Mouse (Mus musculus): ENCODE measurements around the gene Cnnm2. TPM values are rescaled to one million over a fixed set of nuclear protein-coding genes. Genes with fewer than 3 reads are reported as not detected.
"Not testable (repeated sequence)": the region's sequence is repeated elsewhere in the genome, so short reads cannot be mapped to it uniquely, and the experiment has no call there.

Gene Cnnm2
- polyA plus RNA-seq, 1 experiment from 2014 or later = 3.0 TPM

DNA sequence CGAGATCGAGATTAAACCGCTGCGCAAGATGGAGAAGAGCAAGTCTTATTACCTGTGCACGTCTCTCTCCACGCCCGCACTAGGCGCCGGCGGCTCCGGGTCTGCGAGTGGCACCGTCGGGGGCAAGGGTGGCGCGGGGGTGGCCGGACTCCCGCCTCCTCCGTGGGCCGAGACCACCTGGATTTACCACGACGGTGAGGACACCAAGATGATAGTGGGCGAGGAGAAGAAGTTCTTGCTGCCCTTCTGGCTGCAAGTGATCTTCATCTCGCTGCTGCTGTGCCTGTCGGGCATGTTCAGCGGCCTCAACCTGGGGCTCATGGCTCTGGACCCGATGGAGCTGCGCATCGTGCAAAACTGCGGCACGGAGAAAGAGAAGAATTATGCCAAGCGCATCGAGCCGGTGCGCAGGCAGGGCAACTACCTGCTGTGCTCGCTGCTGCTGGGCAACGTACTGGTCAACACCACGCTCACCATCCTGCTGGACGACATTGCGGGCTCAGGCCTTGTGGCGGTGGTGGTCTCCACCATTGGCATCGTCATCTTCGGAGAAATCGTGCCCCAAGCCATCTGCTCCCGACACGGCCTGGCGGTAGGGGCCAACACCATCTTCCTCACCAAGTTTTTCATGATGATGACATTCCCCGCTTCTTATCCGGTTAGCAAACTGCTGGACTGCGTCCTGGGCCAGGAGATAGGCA lies 1.0 kb downstream of the Cnnm2 start:
- Histone ChIP-seq H3K4me1 (peaks cover 31% of the 10 kb centered on the region), H3K27ac (replicated peaks) (peak overlapping the region; percentile 80), H3K36me3 (replicated peaks) (no peaks in the 10 kb centered on the region), H3K9me3 (0 out of 2 replicates have a peak, but pooled peaks cover under 1% of the 10 kb centered on the region), H3K4me3 (peak overlapping the region; percentile 88), H3K27me3 (replicated peaks; ENCODE audit: low read depth, poor library complexity, severe bottlenecking) (peaks cover 43% of the 10 kb centered on the region)
- under 1% methylated on average over 50 of the region's 50 CpGs for WGBS
- DNase-seq (ENCODE audit: low spot score) = peak; percentile 61

DNA sequence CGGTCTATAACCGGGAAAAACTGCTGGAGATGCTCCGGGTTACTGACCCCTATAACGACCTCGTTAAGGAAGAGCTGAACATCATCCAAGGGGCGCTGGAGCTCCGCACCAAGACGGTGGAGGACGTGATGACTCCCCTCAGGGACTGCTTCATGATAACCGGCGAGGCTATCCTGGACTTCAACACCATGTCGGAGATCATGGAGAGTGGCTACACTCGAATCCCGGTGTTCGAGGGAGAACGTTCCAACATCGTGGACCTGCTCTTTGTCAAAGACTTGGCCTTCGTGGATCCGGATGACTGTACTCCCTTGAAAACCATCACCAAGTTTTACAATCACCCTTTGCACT lies 1.6 kb downstream of the Cnnm2 start:
- H3K9me3 ChIP-seq = no peaks in the 10 kb centered on the region
- under 1% methylated on average over 19 of the region's 19 CpGs for WGBS
- H3K27me3 ChIP-seq (replicated peaks; ENCODE audit: low read depth, poor library complexity, severe bottlenecking) = peaks cover 43% of the 10 kb centered on the region
- no peak for DNase-seq (ENCODE audit: low spot score)
- peak overlapping the region; percentile 88 for H3K4me3 ChIP-seq
- peaks cover 31% of the 10 kb centered on the region for H3K4me1 ChIP-seq
- no peak overlapping the region for H3K27ac ChIP-seq (replicated peaks)
- H3K36me3 ChIP-seq (replicated peaks) = no peaks in the 10 kb centered on the region

- no peaks in the 10 kb centered on the region for H3K9me3 ChIP-seq
- H3K4me1 ChIP-seq = peaks cover 31% of the 10 kb centered on the region
- peak overlapping the region; percentile 88 for H3K4me3 ChIP-seq
- H3K27me3 ChIP-seq (replicated peaks; ENCODE audit: low read depth, poor library complexity, severe bottlenecking) = peaks cover 43% of the 10 kb centered on the region
- DNase-seq (ENCODE audit: low spot score) = no peak
- H3K36me3 ChIP-seq (replicated peaks) = no peaks in the 10 kb centered on the region
- 8% methylated on average over 7 of the region's 7 CpGs for WGBS
- H3K27ac ChIP-seq (replicated peaks) = no peak overlapping the region
Measured at GRCm38 (mm10) chr19:46763356-46763755, 2.0 kb downstream of the Cnnm2 start.

- 62% methylated on average over 12 of the region's 12 CpGs for WGBS
- H3K27me3 ChIP-seq (replicated peaks; ENCODE audit: low read depth, poor library complexity, severe bottlenecking) = peaks cover 38% of the 10 kb centered on the region
- no peak for DNase-seq (ENCODE audit: low spot score)
- no peak overlapping the region for H3K27ac ChIP-seq (replicated peaks)
- H3K4me3 ChIP-seq = peak overlapping the region; percentile 88; the same call in 1 of the 2 replicates
- H3K4me1 ChIP-seq = peaks cover 31% of the 10 kb centered on the region
- H3K9me3 ChIP-seq = no peaks in the 10 kb centered on the region
- no peaks in the 10 kb centered on the region for H3K36me3 ChIP-seq (replicated peaks)
Measured at GRCm38 (mm10) chr19:46763932-46764762, 2.8 kb downstream of the Cnnm2 start.

GRCm38 (mm10) chr19:46764763-46765117 lies 3.3 kb downstream of the Cnnm2 start:
- Histone ChIP-seq H3K36me3 (replicated peaks) (no peaks in the 10 kb centered on the region), H3K27me3 (replicated peaks; ENCODE audit: low read depth, poor library complexity, severe bottlenecking) (peaks cover 33% of the 10 kb centered on the region), H3K4me3 (peak overlapping the region; percentile 88; the same call in 1 of the 2 replicates), H3K4me1 (peaks cover 31% of the 10 kb centered on the region), H3K9me3 (no peaks in the 10 kb centered on the region), H3K27ac (replicated peaks) (no peak overlapping the region)
- 73% methylated on average over 9 of the region's 9 CpGs for WGBS
- DNase-seq (ENCODE audit: low spot score) = no peak

- DNase-seq (ENCODE audit: low spot score) = no peak
- H3K27me3 ChIP-seq (replicated peaks; ENCODE audit: low read depth, poor library complexity, severe bottlenecking) = peaks cover 31% of the 10 kb centered on the region
- no peaks in the 10 kb centered on the region for H3K36me3 ChIP-seq (replicated peaks)
- H3K4me1 ChIP-seq = peaks cover 32% of the 10 kb centered on the region
- no peaks in the 10 kb centered on the region for H3K9me3 ChIP-seq
- H3K27ac ChIP-seq (replicated peaks) = no peak overlapping the region
- H3K4me3 ChIP-seq = no peak overlapping the region
- WGBS = 79% methylated on average over 5 of the region's 5 CpGs
Measured at GRCm38 (mm10) chr19:46766125-46766524, 4.7 kb downstream of the Cnnm2 start.

- Histone ChIP-seq H3K4me1 (peaks cover 24% of the 10 kb centered on the region), H3K36me3 (replicated peaks) (no peaks in the 10 kb centered on the region), H3K4me3 (no peak overlapping the region), H3K9me3 (no peaks in the 10 kb centered on the region), H3K27ac (replicated peaks) (no peak overlapping the region), H3K27me3 (replicated peaks; ENCODE audit: low read depth, poor library complexity, severe bottlenecking) (peaks cover 3% of the 10 kb centered on the region)
- DNase-seq (ENCODE audit: low spot score) = no peak
- 87% methylated on average over 11 of the region's 11 CpGs for WGBS
Measured at GRCm38 (mm10) chr19:46769759-46770158, 8.4 kb downstream of the Cnnm2 start.

- no peak for DNase-seq (ENCODE audit: low spot score)
- H3K27me3 ChIP-seq (replicated peaks; ENCODE audit: low read depth, poor library complexity, severe bottlenecking) = no peaks in the 10 kb centered on the region
- no peak overlapping the region for H3K4me3 ChIP-seq
- peaks cover 21% of the 10 kb centered on the region for H3K4me1 ChIP-seq
- H3K9me3 ChIP-seq = no peaks in the 10 kb centered on the region
- H3K27ac ChIP-seq (replicated peaks) = no peak overlapping the region
- 71% methylated on average over 6 of the region's 6 CpGs for WGBS
- no peaks in the 10 kb centered on the region for H3K36me3 ChIP-seq (replicated peaks)
Measured at GRCm38 (mm10) chr19:46771801-46772200, 10.4 kb downstream of the Cnnm2 start.

- no peak overlapping the region for H3K4me3 ChIP-seq
- H3K9me3 ChIP-seq = no peaks in the 10 kb centered on the region
- WGBS = 43% methylated on average over 5 of the region's 5 CpGs
- H3K27ac ChIP-seq (replicated peaks) = no peak overlapping the region
- no peaks in the 10 kb centered on the region for H3K36me3 ChIP-seq (replicated peaks)
- no peak for DNase-seq (ENCODE audit: low spot score)
- peaks cover 11% of the 10 kb centered on the region for H3K4me1 ChIP-seq
- H3K27me3 ChIP-seq (replicated peaks; ENCODE audit: low read depth, poor library complexity, severe bottlenecking) = no peaks in the 10 kb centered on the region
Measured at GRCm38 (mm10) chr19:46776391-46776790, 15.0 kb downstream of the Cnnm2 start.

GRCm38 (mm10) chr19:46776850-46777249 lies 15.5 kb downstream of the Cnnm2 start:
- no peak for DNase-seq (ENCODE audit: low spot score)
- Histone ChIP-seq H3K4me3 (no peak overlapping the region), H3K4me1 (peaks cover 6% of the 10 kb centered on the region), H3K27me3 (replicated peaks; ENCODE audit: low read depth, poor library complexity, severe bottlenecking) (no peaks in the 10 kb centered on the region), H3K27ac (replicated peaks) (no peak overlapping the region), H3K9me3 (no peaks in the 10 kb centered on the region), H3K36me3 (replicated peaks) (no peaks in the 10 kb centered on the region)
- WGBS = 78% methylated on average over 3 of the region's 3 CpGs

DNA sequence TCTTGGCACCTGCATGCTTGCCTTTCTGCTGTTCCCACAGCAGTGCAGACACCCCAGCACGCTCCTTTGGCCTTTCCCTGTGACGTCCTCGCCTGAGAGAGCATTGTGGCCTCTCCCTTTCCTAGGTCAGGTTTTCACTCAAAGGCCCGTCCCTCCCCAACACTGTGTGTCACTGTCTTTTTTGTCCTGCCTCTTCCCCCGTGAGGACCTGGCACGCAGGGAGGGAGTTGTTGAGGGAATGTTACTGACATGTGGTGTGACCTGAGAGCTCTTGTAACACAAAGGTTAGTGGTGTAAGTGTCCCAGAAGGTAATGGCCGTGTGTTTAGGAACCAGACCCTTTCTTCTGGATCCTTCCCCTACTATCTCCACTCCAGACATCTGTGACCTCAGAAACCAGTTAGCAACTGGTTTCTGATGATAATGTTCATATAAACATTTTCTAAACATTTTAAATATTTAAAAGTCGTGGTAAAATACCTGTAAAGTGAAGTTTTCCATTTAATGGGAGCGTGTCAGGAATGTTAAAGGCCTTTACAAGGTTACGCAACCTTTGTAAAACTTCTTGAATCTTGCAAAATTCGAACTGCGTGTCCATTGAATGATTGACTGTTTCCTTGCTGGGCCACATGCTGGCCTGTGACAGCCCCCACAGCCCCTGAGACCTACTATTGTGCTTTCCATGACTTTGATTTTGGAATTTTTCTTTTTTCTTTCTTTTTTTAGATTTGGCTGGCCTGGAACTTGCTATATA lies 16.7 kb downstream of the Cnnm2 start:
- no peaks in the 10 kb centered on the region; the same call in 1 of the 2 replicates for H3K4me1 ChIP-seq
- H3K9me3 ChIP-seq = no peaks in the 10 kb centered on the region
- H3K4me3 ChIP-seq = no peak overlapping the region
- H3K27me3 ChIP-seq (replicated peaks; ENCODE audit: low read depth, poor library complexity, severe bottlenecking) = no peaks in the 10 kb centered on the region
- no peaks in the 10 kb centered on the region for H3K36me3 ChIP-seq (replicated peaks)
- DNase-seq (ENCODE audit: low spot score) = no peak
- WGBS = 67% methylated on average over 12 of the region's 12 CpGs
- no peak overlapping the region for H3K27ac ChIP-seq (replicated peaks)

GRCm38 (mm10) chr19:46779130-46779529 lies 17.7 kb downstream of the Cnnm2 start:
- not testable (repeated sequence) for H3K36me3 ChIP-seq (replicated peaks); DNase-seq (ENCODE audit: low spot score); H3K4me3 ChIP-seq; H3K4me1 ChIP-seq; H3K9me3 ChIP-seq; H3K27me3 ChIP-seq (replicated peaks; ENCODE audit: low read depth, poor library complexity, severe bottlenecking); H3K27ac ChIP-seq (replicated peaks)
- WGBS = 91% methylated on average over 1 of the region's 1 CpGs

Data from embryonic facial prominence, embryonic 10.5 days (tissue).